Mouse (Mus musculus): ENCODE results near the gene Abt1. TPM values are rescaled to one million over a fixed set of nuclear protein-coding genes. Genes with fewer than 3 reads are reported as not detected.
A peak's percentile ranks its signal among the peaks of the same experiment; 100 is the strongest.

The Abt1 gene
- total RNA-seq, 1 experiment, result 15.5 TPM

GRCm38 (mm10) chr13:23370075-23370474 lies 53.6 kb downstream of the Abt1 start:
- Histone ChIP-seq H3K4me1 (ENCODE audit: control insufficient read depth in 2 of 2, insufficient read depth in 2 of 2, low read length in 2 of 2, poor library complexity in 1 of 2) (no peaks in the 10 kb centered on the region; a peak in 1 of 4 replicates), H3K36me3 (ENCODE audit: control insufficient read depth, insufficient read depth, low read length, poor library complexity, severe bottlenecking) (no peaks in the 10 kb centered on the region), H3K9ac (ENCODE audit: insufficient read depth, low read depth, low read length, poor library complexity, severe bottlenecking) (no peak overlapping the region), H3K4me3 (ENCODE audit: insufficient read depth in 1 of 2, low read depth in 1 of 2, low read length in 2 of 2, poor library complexity in 1 of 2, severe bottlenecking in 1 of 2) (no peak overlapping the region), H3K9me3 (ENCODE audit: control insufficient read depth, insufficient read depth, low read depth, low read length) (no peaks in the 10 kb centered on the region), H3K27ac (ENCODE audit: insufficient read depth, low read depth, low read length, poor library complexity, severe bottlenecking) (no peak overlapping the region)
- no peak for TF ChIP-seq HCFC1 (IDR thresholded peaks at IDR 0.05; ENCODE audit: borderline replicate concordance, insufficient read depth, low read length)
- TF ChIP-seq CHD2 (IDR thresholded peaks at IDR 0.05; ENCODE audit: low read depth, low read length), result no peak
- TF ChIP-seq ZC3H11A (IDR thresholded peaks at IDR 0.05; ENCODE audit: borderline replicate concordance, low read depth, low read length), result no peak
- TF ChIP-seq MAFK (IDR thresholded peaks at IDR 0.05; ENCODE audit: insufficient read depth, low read depth, low read length), result no peak
- no peak for TF ChIP-seq ZNF384 (IDR thresholded peaks at IDR 0.05; ENCODE audit: low read depth, low read length)
- in situ Hi-C loops (cut with MboI; ENCODE audit: low sequenced_read_pairs in 2 of 2, unreplicated experiment in 2 of 2), result no loop called here
- no peak for DNase-seq (ENCODE audit: low read depth, low spot score)

GRCm38 (mm10) chr13:23369421-23369765 lies 54.3 kb downstream of the Abt1 start:
- H3K9me3 ChIP-seq (ENCODE audit: control insufficient read depth, insufficient read depth, low read depth, low read length), result no peaks in the 10 kb centered on the region
- no peaks in the 10 kb centered on the region; a peak in 1 of 4 replicates for H3K4me1 ChIP-seq (ENCODE audit: control insufficient read depth in 2 of 2, insufficient read depth in 2 of 2, low read length in 2 of 2, poor library complexity in 1 of 2)
- peak overlapping the region; percentile 78 to 99 for H3K4me3 ChIP-seq (ENCODE audit: insufficient read depth in 1 of 2, low read depth in 1 of 2, low read length in 2 of 2, poor library complexity in 1 of 2, severe bottlenecking in 1 of 2)
- H3K9ac ChIP-seq (ENCODE audit: insufficient read depth, low read depth, low read length, poor library complexity, severe bottlenecking), result peak overlapping the region; percentile 61; the same call in 1 of the 2 replicates
- H3K27ac ChIP-seq (ENCODE audit: insufficient read depth, low read depth, low read length, poor library complexity, severe bottlenecking), result no peak overlapping the region
- TF ChIP-seq CHD2 (IDR thresholded peaks at IDR 0.05; ENCODE audit: low read depth, low read length), result no peak
- TF ChIP-seq HCFC1 (IDR thresholded peaks at IDR 0.05; ENCODE audit: borderline replicate concordance, insufficient read depth, low read length), result no peak
- TF ChIP-seq ZC3H11A (IDR thresholded peaks at IDR 0.05; ENCODE audit: borderline replicate concordance, low read depth, low read length), result no peak
- no peaks in the 10 kb centered on the region for H3K36me3 ChIP-seq (ENCODE audit: control insufficient read depth, insufficient read depth, low read length, poor library complexity, severe bottlenecking)
- DNase-seq (ENCODE audit: low read depth, low spot score), result peak; percentile 21
- in situ Hi-C loops (cut with MboI; ENCODE audit: low sequenced_read_pairs in 2 of 2, unreplicated experiment in 2 of 2), result no loop called here

- H3K9me3 ChIP-seq (ENCODE audit: control insufficient read depth, insufficient read depth, low read depth, low read length), result no peaks in the 10 kb centered on the region
- no peak for TF ChIP-seq ZC3H11A (IDR thresholded peaks at IDR 0.05; ENCODE audit: borderline replicate concordance, low read depth, low read length)
- TF ChIP-seq HCFC1 (IDR thresholded peaks at IDR 0.05; ENCODE audit: borderline replicate concordance, insufficient read depth, low read length), result 0 out of 2 replicates have a peak, but pooled peaks have one; percentile 19
- no peak for TF ChIP-seq MAFK (IDR thresholded peaks at IDR 0.05; ENCODE audit: insufficient read depth, low read depth, low read length)
- H3K9ac ChIP-seq (ENCODE audit: insufficient read depth, low read depth, low read length, poor library complexity, severe bottlenecking), result peak within 1 kb of the TSS; percentile 84
- H3K4me3 ChIP-seq (ENCODE audit: insufficient read depth in 1 of 2, low read depth in 1 of 2, low read length in 2 of 2, poor library complexity in 1 of 2, severe bottlenecking in 1 of 2), result peak within 1 kb of the TSS; percentile 78 to 99
- in situ Hi-C loops (cut with MboI; ENCODE audit: low sequenced_read_pairs in 2 of 2, unreplicated experiment in 2 of 2), result no loop called here
- H3K4me1 ChIP-seq (ENCODE audit: control insufficient read depth in 2 of 2, insufficient read depth in 2 of 2, low read length in 2 of 2, poor library complexity in 1 of 2), result no peaks in the 10 kb centered on the region; a peak in 1 of 4 replicates
- no peaks in the 10 kb centered on the region for H3K36me3 ChIP-seq (ENCODE audit: control insufficient read depth, insufficient read depth, low read length, poor library complexity, severe bottlenecking)
- peak; percentile 94 for DNase-seq (ENCODE audit: low read depth, low spot score)
- peak within 1 kb of the TSS; percentile 58 for H3K27ac ChIP-seq (ENCODE audit: insufficient read depth, low read depth, low read length, poor library complexity, severe bottlenecking)
Observed at GRCm38 (mm10) chr13:23368583-23369420, 54.9 kb downstream of the Abt1 start, which contains the start of gene Zfp322a. Gene Zfp322a (minus strand): TSS chr13:23369208.

Other genes starting within 250 kb of the Abt1 start
- not detected in 2 replicates for gene Vmn1r220, start 235.9 kb downstream of the Abt1 start, total RNA-seq (2012; rRNA removed)
- gene Vmn1r221, start 209.7 kb downstream of the Abt1 start, total RNA-seq (2012; rRNA removed), result not detected in 2 replicates
- gene Vmn1r222, start 187.9 kb downstream of the Abt1 start, total RNA-seq (2012; rRNA removed), result not detected in 2 replicates
- gene Vmn1r223, start 176.7 kb downstream of the Abt1 start, total RNA-seq (2012; rRNA removed), result not detected in 2 replicates
- 15.8 and 15.9 TPM in 2 replicates for gene Zfp322a, start 54.7 kb downstream of the Abt1 start, total RNA-seq (2012; rRNA removed)
- gene Btn1a1, start 42.0 kb upstream of the Abt1 start, total RNA-seq (2012; rRNA removed), result 0.11 and 0.62 TPM in 2 replicates
- gene Btn2a2, start 65.0 kb upstream of the Abt1 start, total RNA-seq (2012; rRNA removed), result 0.95 and 1.5 TPM in 2 replicates
- 2,382 and 2,804 TPM in 2 replicates for gene Hist1h4h, start 107.2 kb upstream of the Abt1 start, total RNA-seq (2012; rRNA removed)
- 1,402 and 1,887 TPM in 2 replicates for gene Hist1h2af, start 110.0 kb upstream of the Abt1 start, total RNA-seq (2012; rRNA removed)
- gene Hist1h3g, start 111.6 kb upstream of the Abt1 start, total RNA-seq (2012; rRNA removed), result 436 and 621 TPM in 2 replicates
- gene Hist1h2bh, start 119.5 kb upstream of the Abt1 start, total RNA-seq (2012; rRNA removed), result 98.5 and 146 TPM in 2 replicates
- gene Hist1h3f, start 120.2 kb upstream of the Abt1 start, total RNA-seq (2012; rRNA removed), result 245 and 289 TPM in 2 replicates
- gene Hist1h4f, start 127.8 kb upstream of the Abt1 start, total RNA-seq (2012; rRNA removed), result 1,886 and 2,172 TPM in 2 replicates
- 68.4 and 97.6 TPM in 2 replicates for gene Hist1h1d, start 129.4 kb upstream of the Abt1 start, total RNA-seq (2012; rRNA removed)
- 792 and 864 TPM in 2 replicates for gene Hist1h3e, start 138.5 kb upstream of the Abt1 start, total RNA-seq (2012; rRNA removed)
- gene Hist1h2ae, start 147.4 kb upstream of the Abt1 start, total RNA-seq (2012; rRNA removed), result 587 and 755 TPM in 2 replicates
- 1,383 and 2,074 TPM in 2 replicates for gene Hist1h2bg, start 147.5 kb upstream of the Abt1 start, total RNA-seq (2012; rRNA removed)
- gene Hist1h2bf, start 150.3 kb upstream of the Abt1 start, total RNA-seq (2012; rRNA removed), result 677 and 970 TPM in 2 replicates
- 1,000 and 1,148 TPM in 2 replicates for gene Hist1h2ad, start 150.5 kb upstream of the Abt1 start, total RNA-seq (2012; rRNA removed)
- 80.2 and 103 TPM in 2 replicates for gene Hist1h3d, start 151.9 kb upstream of the Abt1 start, total RNA-seq (2012; rRNA removed)
- 713 and 869 TPM in 2 replicates for gene Hist1h4d, start 157.7 kb upstream of the Abt1 start, total RNA-seq (2012; rRNA removed)
- gene Hist1h2be, start 197.3 kb upstream of the Abt1 start, total RNA-seq (2012; rRNA removed), result 119 and 195 TPM in 2 replicates
- gene Hist1h1e, start 198.7 kb upstream of the Abt1 start, total RNA-seq (2012; rRNA removed), result 131 and 207 TPM in 2 replicates